Mouse (Mus musculus) MEL-GATA-1-ER (cell line): ENCODE data around the gene Ccdc182.

ENCODE experiments used
- DNase-seq: peaks from one replicate; pipeline ENCODE4 v3.0.0-alpha.2; 2012; ENCODE audit warnings: low read depth; ENCODE audit errors: extremely low read depth

Gene Ccdc182

GRCm38 (mm10) chr11:88327016-88327415, 33.2 kb downstream of the Ccdc182 start:
- no peak for DNase-seq

DNA sequence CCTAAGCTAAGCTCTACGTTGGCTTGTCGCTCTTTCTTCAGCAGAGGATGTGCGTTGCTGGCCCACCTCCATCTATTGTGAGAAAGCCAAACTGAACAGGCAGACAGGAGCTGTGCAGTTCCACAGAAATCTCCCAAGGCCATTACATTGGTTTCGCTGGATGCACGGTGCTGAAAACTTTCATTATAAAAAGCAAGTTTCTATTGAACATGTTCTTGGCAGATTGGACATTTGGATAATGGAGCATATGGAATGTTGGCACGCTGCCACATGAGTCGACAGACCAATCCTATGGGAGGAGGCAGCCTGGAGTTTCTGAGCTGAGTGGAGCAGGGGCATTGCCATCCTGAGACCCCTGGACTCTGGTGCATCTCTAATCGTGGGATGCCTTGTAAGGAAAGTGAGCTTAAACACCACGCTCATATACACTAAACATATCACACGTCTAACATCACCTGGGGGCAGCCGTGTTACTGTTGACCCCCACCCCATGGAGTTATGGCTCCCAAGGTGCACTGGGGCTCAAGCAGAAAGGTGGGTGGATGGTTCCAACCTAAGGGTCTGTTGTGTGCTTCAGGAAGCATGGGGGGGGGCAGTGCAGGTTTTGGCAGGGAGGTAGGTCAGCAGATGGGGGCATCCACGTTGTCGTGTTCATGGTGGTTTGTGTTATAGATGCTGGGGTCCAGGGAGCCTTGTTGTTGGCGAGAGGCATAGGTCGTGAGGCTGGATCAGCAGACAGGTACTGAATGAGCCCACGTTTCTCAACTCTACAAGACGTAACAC, 35.1 kb downstream of the Ccdc182 start:
- no peak for DNase-seq

GRCm38 (mm10) chr11:88330799-88331198, 36.9 kb downstream of the Ccdc182 start:
- no peak for DNase-seq

DNA sequence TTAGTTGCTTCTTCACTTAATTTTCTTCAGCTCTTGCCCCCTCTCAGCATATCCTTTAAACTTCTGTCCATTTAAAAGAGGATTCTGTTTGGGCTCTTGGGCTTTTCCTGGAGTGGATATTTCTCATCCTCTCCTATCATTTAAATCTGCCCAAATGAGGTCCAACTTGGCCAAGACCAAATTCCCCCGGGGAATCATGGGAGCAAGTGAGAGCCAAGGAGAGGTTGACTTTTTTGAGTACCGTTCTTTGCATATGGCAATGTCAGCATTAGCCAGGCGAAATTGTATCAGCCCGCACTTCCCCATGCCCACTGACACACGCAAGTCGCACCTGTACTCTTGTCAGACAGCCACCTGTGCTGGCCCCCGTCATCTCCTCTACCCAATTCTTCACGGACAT, 37.9 kb downstream of the Ccdc182 start:
- no peak for DNase-seq

GRCm38 (mm10) chr11:88332309-88332934, 38.6 kb downstream of the Ccdc182 start:
- DNase-seq = no peak

DNA sequence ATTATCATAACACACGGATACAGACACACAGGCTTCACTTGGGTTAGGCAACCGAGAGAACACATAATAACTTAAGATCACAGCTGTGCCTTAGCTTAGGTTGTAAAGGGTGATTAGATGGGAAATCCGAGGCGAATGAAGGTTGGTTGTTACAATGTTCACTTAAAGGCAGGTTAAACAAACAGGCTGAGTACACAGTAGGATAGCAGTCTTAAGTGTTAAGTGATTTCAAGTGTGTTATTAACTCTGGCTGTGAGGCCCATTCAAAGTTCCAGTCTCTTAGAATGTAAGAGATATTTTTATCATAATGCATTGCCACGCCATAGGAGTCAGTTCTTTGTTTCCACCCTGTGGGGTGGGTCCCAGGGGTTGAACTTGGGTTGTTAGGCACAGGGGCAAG, 41.0 kb downstream of the Ccdc182 start:
- DNase-seq = no peak

DNA sequence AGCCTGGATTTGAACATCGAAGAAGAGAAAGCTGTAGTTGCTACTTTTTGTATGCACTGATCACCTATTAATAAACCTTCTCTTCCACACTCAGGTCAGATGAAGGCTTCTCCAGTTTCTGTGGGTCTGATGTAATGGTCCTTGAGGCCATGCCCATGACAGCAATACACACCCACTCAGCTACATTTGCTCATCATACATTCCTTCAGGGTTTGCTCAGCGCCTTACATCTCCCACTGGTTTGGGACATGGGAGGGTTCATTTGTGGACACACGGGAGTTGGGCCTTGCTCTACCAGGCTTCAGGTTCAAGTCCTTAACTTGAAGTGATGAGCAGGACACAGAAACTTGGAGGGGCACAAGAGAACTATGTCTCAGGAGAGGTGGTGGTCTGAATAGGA, 44.1 kb downstream of the Ccdc182 start:
- no peak for DNase-seq
